In genomic region chr6:50948061-50948460, GRCm38 (mm10) we compare ENCODE assay signal across 23 mouse cellular contexts.
"Had no signal": no experiment of that assay in that cellular context is flagged by ENCODE, and none has a peak within 500 bp of the region (broad histone marks: within the 10 kb centered on the region; RNA-seq: fewer than 3 reads in every experiment).

No protein-coding gene starts in this region.

- H3K27me3 ChIP-seq: heart, embryonic 12.5 days; hindbrain, embryonic 13.5 days; kidney, embryonic 15.5 days; liver, embryonic 12.5 days had no signal

- H3K9ac ChIP-seq: heart, embryonic 12.5 days; hindbrain, embryonic 13.5 days; kidney, embryonic 15.5 days; limb, embryonic 13.5 days; limb, embryonic 15.5 days; liver, embryonic 12.5 days; liver, embryonic 14.5 days had no signal

- H3K36me3 ChIP-seq: heart, embryonic 10.5 days; heart, embryonic 12.5 days; hindbrain, embryonic 13.5 days; kidney, embryonic 15.5 days; limb, embryonic 13.5 days; limb, embryonic 15.5 days; liver, embryonic 12.5 days had no signal

- H3K4me1 ChIP-seq: heart, embryonic 12.5 days; limb, embryonic 13.5 days; limb, embryonic 15.5 days; liver, embryonic 12.5 days had no signal

- H3K27ac ChIP-seq: heart, embryonic 10.5 days; hindbrain, embryonic 13.5 days; hindbrain, postnatal 0 days; kidney, embryonic 15.5 days; kidney, postnatal 0 days; limb, embryonic 13.5 days; limb, embryonic 15.5 days; liver, embryonic 12.5 days; liver, embryonic 14.5 days had no signal

- DNase-seq: gastrocnemius, postnatal 14 days; gastrocnemius, postnatal 36 days; heart, adult 18-20 months; heart, postnatal 10 days; kidney, adult 11 months; kidney, adult 2 months; kidney, adult 9 months; kidney, postnatal 14 days; kidney, postnatal 36 days; layer of hippocampus, adult 9-11 months; layer of hippocampus, postnatal 36 days; left cerebral cortex, postnatal 4 days had no signal

- H3K4me3 ChIP-seq: heart, embryonic 10.5 days; heart, embryonic 12.5 days; hindbrain, embryonic 13.5 days; kidney, embryonic 15.5 days; limb, embryonic 13.5 days; limb, embryonic 15.5 days; liver, embryonic 12.5 days had no signal

- H3K9me3 ChIP-seq: heart, embryonic 10.5 days; heart, embryonic 12.5 days; hindbrain, embryonic 13.5 days; kidney, embryonic 15.5 days; limb, embryonic 13.5 days; limb, embryonic 15.5 days; liver, embryonic 12.5 days had no signal

- H3K4me2 ChIP-seq: heart, embryonic 12.5 days; hindbrain, embryonic 13.5 days; kidney, embryonic 15.5 days; limb, embryonic 13.5 days; limb, embryonic 15.5 days; liver, embryonic 12.5 days had no signal

- ATAC-seq: hindbrain, postnatal 0 days; intestine, embryonic 16.5 days; liver, embryonic 12.5 days had no signal
